Mouse (Mus musculus): ENCODE measurements around the gene Acbd5.
"Not testable (repeated sequence)": the region's sequence is repeated elsewhere in the genome, so short reads cannot be mapped to it uniquely, and the experiment has no call there.

Acbd5 gene

DNA sequence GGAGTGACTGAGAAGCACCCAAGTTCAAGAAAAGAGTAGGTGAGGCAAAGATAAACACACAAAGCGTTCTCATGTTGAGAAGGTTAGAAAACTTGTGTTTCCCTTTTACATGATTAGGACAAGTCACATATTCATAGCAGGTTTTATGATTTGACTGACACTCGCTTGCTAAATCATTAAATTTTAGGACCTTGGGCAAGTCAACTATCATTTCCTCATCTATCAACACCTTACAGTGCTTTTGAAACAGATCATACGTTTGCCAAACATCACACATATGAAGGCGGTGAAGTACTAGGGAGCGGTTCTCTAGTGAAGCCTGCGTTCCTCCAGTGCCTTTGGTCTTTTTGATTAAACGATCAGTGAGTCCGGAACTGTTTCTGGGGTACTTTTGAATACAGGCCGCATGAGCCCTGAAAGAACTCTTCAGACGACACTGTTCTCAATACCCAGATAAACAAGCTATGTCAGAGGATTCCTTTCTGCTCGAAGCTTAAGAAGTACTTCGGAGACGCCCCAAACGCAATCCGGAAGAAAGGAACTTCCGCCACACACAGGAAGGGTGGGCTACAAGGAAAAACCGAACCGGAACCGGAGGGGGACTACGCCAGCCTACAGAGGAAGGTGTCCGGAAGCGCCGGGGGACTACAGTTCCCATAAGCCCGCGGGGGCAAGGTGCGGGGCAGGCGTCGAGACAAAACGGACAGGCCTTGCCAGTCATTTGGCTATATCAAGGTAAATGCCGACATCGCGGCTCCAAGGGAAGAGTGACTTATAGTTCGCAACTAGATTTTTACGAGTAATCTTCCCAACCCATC lies at the start of gene Acbd5:
Acbd5 (plus strand) TSS at position 616 of the 818 bp plus-strand sequence.
- DNase-seq = peak; percentile 98

DNA sequence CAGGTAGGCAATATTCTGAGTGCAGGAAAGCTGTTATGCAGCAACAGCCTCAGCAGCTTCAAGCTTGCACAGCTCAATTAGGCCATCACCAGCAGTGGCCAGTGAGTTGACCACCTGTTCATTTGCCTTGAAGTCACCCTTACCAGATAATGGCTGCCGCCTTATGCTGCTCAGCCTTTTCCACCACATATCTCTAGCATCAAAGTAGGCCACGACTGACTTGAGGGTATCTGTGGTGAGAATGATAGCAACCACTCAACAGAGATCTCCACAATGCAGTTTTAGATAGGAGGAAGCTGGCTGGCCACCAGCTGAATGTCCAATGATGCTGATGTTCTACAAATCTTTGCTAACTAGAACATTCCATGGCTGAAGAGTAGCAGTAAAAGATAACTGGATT lies 48.8 kb upstream of the Acbd5 start:
- no peak for DNase-seq

DNA sequence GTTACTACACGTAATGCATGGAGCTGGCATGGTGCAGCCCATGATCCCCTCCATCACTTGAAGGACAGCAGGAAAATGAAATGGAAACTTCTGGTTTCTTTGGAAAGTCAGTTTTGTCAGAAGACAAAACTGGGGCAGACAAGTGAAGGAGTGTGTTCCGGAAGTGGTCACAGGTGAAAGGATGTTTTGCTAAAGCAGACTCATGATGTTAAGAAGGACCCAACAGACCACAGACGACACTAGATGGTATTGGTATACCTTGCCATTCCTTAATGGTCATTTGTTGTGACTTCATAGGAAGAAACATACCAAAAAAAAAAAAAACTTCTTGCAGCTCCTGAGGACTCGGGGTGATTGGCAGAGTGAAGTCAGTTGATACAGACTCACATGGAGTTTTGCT lies 46.6 kb upstream of the Acbd5 start:
- DNase-seq = no peak

DNA sequence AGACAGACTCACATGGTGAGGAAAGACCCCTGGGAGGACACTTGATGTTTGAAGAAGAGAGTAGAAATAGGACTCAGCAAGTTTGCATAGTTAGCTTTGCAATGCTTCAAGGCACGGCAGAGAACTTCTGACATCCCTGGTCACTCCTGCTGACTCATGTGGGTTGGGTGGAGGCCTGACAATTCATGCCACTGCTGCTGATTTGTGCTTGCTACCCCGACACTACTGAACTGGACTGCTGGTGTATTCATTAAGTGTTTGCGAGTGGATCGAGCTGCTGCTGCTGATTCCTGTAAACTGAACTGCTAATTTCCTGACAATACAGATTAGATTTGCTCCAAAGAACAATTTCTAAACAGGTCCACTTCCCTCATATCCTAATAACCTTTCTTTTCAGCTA lies 46.2 kb upstream of the Acbd5 start:
- DNase-seq = no peak

DNA sequence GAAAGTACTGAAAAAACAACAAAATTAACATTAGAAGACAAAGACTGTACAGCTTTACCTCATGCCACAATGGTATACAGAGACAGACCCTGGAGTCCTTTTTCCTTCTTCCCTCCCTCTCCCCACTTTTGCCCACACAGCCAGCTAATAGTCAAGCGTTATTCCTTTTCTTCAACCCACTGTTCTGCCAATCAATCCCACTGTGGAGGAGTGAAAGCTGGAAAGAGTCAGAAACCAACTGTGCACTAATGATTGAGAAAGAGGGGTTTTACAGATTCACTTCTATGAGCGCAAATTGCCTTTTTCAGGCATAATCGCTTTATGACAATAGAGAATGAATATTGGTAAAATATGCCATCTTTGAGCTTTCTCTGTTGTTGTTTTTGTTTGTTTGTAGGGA lies 44.9 kb upstream of the Acbd5 start:
- no peak for DNase-seq

DNA sequence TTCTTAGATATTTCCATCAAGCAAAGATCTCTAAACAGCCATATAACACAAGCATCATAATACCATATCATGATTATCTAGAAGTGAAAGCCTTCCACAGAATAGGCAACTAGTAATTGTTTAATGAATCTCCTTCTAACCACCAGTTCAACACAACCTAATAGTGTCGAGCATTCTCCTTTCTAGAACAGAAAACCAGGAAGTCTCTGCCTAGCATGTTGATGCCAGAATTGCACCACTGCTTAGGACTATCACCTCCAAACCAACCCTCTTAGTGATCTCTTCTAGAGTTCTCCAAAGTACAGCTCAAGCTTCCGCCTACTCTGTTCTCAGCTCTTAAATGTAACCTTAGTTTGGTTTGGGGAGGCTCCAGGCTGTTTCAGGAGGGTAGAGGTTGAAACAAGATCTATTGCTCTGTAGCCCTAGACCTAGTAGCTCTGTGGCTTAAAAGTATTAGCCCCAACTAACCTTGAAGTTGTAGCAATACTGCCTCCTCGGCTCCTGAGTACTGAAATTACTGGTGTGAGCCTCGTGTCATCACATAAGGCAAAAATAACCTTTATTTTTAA lies 44.2 kb upstream of the Acbd5 start:
- no peak for DNase-seq

DNA sequence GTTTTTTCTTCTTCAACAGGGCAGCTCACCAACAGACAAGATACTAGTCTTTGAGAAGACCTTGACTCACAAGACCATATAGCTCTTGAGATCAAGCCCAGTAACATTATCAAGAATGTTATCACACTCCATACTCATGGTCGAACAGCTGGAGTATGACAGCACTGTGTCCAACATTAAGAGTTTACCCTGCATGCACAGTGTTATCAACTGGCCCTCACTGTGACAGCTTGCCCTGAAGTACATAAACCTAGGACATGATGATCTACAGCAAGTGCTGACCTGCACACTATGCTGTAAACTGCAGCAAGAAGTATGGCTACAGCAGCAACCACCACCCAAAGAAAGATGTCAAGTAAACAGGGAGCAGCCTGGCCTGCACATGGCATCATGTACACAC lies 41.6 kb upstream of the Acbd5 start:
- DNase-seq = no peak

DNA sequence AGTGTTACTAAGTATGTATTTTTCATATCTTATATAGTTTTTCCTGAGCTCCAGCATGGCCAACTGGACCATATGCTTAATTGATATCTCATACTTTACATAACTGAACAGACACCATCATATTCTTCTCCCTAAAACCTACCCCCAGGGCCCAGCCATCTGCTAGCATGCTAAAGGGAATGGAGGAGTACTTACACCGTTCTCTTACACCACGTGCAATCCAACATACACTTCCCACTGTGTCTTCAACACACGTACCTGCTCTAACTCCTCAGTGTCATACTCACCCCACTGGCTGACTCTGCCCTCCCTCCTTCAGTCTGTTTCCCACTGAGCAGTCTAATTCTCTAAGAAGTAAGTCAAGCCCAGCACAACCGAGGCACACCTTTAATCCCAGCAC lies 39.1 kb upstream of the Acbd5 start:
- no peak for DNase-seq

DNA sequence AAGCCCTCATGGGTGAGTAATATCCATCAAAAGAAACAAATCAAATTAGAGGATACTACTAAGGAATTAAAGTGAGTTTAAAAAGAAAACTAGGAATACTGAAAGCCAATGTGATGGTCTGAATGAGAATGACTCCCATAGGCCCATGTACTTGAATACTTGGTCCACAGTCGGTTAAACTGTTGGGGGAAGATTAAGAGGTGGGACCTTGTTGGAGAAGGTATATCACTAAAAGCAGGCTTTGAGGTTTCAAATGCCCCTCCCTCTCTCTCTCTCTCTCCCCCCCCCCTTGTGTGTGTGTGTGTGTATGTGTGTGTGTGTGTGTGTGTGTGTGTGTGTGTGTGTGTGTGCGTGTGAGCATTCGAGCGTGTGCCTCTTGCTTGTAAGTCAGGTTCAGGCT lies 37.3 kb upstream of the Acbd5 start:
- no peak for DNase-seq

DNA sequence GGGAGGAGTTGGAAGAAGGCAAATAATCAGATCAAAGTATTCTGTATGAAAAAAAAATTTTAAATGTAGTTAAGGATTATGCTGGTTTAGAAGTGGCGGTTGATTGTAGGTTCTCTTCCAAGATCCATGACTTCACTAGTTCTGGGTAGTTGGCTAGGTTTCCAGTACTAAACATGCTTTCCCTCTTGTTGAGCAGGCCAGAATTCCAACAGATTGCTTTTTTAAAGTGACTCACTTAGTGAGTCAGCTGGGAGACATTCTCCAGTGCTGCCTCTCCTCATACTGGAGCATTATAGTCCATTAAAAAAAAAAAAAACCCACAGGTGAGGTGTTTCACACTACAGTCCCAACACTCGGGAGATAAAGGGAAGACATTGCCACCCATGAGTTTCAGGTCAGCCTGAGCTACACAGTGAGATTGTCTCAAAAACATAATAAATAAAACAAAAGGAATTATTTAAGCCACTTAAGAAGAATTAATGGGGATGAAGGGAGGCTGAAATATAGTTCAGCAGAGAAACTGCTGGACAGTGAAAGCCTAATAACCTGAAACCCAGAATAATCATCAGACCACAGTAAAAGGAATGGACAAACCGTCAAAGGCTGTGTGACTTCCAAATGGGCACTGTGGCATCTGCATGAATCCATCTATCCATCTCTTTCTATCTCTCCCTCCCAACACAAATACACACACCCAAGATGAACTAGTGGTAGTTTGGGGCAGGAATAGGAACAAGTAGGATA lies 33.1 kb upstream of the Acbd5 start:
- peak; percentile 53 for DNase-seq

DNA sequence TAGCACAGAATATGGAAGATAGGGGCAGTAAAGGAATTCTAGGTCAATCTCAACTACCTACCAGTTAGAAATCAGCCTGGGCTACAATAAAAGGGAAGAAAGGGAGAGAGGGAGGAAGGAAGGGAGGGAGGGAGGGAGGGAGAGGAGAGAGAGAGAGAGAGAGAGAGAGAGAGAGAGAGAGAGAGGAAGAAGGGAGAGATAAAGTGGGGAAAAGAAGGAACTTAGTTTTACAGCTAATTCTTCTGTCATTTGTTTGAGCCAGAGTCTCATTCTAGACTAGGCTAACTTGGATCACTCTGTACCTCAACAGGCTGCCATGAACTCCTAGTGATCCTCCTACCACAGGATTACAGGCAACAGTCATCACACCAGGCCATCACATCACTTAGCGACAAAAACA lies 32.5 kb upstream of the Acbd5 start:
- DNase-seq = no peak

DNA sequence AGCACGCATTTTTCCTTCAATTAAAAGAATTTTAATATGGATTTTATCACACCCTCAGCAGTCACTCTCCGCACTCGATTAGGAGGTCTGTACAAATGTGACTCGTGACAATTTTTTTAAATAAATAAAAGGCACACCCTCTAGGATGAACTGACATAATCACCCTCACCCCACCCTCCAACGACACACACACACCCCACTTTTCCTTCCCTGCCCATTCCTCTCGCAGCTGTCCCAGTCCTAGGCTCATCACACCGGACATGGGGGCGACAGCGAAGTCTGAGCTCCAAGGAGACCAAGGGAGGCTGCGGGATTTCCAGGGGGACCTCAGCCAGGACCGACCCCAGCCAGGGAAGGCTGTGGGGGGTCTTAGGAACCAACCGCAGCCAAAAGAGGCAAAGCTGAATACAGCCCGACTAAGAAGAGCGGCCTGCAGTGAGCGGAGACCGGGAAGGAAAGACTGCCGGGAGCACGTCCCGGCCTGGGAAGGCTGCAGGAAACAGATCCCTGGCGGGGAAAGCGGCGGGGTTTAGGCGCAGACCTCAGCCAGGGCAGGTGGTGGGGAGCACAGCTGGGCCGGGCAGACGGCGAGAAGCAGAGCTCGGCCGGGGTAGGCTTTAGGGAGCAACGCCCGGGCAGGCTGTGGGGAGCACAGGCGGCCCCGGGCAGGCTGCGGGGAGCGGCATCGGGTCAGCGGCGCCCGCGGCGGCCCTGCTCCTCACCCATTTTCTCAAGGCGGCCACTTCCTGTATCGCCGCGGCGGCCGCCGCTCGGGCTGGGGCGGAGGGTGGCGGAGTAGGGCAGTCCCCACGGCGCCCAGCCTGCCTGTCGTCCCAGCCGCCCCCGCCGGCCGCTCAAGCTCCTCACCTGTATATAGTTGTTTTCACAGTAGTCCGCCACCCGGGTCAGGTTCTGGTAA lies 28.6 kb upstream of the Acbd5 start:
- no peak for DNase-seq

DNA sequence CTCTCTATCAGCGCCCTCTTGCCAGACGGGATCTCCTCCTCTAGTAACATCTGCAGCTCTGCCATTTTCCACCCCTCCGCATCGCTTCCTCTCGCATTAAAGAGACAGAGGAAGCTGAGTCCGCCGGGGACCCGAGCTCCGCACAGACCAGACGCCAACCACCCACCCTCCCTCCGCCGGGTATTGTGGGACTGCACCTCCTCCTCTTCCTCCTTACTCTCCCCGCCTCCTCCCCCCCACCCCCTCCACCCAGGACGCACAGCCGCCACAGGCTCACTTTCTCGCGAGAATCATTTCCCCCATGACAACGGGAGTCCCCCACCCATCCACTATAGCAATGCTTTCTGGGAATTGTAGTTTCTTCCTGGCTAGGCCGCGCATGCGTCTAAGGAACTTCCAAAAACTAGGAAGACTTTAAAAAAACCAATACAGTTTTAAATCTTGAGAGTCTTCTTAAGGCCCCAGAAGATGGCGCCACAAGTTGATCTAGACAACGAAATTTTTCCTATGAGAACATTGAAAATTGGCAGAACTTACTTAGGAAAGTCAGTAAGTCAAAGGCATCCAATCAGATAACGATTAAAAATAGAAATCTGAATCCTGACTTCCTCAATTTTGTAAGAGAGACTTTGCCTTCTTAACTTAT lies 27.8 kb upstream of the Acbd5 start, which contains the start of gene Abi1:
Abi1 (minus strand) TSS at position 241 of the 646 bp plus-strand sequence.
- DNase-seq = peak; percentile 95

DNA sequence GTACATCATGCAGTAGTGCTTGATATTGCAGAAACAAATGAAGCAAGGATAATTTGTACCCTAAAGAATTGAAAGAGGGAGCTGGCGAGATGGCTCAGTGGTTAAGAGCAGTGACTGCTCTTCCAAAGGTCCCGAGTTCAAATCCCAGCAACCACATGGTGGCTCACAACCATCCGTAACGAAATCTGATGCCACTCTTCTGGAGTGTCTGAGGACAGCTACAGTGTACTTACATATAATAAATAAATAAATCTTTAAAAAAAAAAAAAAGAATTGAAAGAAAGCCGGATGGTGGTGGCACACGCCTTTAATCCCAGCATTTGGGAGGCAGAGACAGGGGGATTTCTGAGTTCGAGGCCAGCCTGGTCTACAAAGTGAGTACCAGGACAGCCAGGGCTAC lies 27.3 kb upstream of the Acbd5 start:
- not testable (repeated sequence) for DNase-seq

DNA sequence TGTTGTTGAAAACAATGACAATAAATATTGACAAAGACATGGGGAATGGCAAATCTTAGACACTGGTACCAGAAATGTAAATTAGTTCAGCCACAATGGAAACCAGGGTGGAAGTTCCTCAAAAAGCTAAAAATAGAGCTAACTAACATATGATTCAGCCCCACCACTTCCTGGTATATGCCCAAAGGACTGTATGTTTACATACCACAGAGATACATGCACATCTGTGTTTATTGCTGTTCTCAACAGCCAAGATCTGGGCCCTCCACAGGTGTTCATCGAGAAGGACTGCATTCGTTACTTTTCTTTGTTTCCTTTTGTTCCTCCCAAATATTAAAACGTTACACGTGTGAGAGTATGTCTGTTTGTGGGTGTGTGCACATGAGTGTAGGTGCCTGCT lies 26.5 kb upstream of the Acbd5 start:
- no peak for DNase-seq

DNA sequence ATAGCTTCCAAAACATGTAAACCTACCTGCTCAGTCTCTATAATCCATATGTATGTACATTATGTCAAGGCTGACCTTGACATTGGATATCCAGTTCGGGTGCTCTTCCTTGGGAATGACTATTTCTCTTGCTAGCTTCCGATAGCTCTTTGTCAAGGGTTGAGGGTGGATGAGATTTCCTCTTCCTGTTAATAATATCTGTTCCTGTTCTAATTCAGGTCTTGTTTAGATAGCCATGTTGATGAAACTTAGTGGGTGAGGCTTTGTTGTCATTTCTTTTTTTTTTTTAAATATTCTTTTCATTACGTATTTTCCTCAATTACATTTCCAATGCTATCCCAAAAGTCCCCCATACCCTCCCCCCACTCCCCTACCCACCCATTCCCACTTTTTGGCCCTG lies 25.8 kb upstream of the Acbd5 start:
- DNase-seq = no peak

DNA sequence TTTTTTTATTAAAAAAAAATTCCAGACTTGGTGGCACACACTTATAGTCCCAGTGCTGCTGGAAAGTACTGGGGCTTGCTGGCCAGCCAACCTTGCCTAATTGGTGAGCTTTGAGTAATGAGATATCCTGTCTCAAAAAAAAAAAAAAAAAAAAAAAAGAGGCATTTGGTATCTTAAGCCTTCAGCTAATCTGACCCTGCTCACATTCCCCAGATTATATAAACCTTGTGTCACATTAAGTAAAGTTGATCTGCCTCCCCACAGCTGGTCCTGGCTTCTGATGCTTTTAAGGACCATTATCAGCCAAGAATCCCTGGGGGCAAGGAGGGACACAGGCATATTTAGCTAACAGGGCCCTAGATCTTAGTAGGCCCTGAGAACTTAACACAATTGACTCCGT lies 22.3 kb upstream of the Acbd5 start:
- no peak for DNase-seq

DNA sequence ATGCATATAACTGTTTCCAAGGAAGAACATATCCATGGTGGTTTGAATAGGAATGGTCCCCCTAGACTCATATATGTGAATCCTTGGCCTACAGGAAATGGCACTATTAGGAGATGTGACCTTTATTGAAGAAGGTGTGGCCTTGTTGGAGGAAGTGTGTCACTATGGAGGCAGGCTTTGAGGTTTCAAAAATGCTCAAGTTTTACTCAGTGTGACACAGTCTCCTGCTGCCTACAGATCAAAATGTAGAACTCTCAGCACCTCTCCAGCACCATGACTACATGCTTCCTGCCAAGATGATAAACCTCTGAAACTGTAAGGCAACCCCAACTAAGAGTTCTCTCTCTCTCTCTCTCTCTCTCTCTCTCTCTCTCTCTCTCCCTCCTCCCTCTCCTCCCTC lies 20.0 kb upstream of the Acbd5 start:
- DNase-seq = no peak

DNA sequence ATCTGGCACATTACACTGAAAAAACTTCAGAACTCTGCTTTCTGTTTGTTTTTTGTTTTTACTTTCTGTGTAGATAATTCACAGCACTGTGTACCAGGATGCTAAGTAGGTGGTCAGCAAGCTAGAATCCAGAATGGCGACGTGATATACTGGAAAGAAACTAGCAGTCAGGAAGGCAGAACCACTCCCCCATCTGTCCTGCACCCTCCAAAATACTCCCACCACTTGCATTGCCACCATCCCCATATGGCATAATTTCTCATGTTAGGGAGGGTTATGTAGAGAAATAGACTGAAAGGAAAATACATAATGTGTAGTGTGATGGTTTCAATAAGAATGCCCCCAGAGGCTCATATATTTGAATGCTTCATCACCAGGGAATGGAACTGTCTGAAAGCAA lies 16.1 kb upstream of the Acbd5 start:
- peak; percentile 48 for DNase-seq

DNA sequence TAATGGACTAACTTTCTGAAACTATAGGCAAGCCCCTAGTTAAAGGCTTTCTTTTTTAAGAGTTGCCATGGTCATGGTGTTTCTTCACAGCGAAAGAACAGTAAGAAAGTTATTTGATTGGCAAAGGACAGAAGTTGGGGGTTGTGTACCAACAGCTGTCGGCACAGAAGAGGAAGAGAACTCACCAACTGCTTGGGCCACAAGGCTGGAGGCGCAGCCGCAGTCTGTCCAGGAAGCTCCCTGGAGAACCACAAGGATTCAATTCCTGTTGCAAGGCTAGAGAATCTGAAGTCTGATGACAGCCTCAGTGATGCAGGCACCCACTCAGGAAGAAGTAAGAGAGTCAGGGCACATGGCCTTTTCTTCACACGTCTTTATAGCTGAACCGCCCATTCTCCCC lies 15.4 kb upstream of the Acbd5 start:
- DNase-seq = no peak

DNA sequence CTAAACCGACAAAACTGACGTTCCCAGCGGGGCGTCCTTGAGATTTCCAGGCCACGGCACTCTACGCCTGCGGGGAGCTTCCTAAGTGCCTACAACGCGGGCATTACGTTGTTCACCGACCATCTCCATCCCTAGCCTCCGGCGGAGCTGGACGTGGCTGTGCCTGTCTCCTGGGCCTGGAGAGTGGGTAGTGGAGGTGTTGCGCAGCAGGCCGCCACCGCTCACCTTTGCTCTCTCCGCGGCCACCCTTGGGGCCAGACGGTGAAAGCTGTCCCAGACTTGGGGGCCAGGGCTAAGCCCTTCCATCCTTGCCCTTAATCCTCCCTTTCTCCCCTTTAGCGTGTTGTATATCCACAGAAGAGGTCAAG lies 387 bp downstream of the Acbd5 start:
- no peak for DNase-seq

Data from right cerebral cortex, adult 18-20 months (tissue).